Comparison of ENCODE assay signal across 9 mouse cellular contexts in the genomic region with DNA sequence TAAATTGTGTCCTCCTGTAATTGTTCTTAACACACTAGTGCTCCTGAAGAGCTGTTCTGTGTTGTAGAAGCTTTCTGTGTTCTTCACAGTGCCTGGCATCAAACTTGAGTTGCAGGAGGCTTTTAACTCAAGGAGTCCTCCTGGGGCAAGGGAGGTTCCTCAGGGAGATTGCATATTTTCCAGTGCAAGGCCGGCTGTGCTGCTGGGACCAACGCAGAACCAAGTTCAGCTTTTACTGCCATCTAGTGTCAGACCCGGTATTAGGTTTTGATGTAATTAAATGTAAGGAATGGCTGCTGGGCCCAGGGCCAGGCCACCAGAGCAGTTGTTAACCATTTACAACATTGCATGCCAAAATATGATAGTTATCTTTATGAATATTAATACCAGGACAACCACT.
DNase-seq lines count a peak whose midpoint lies in the region; ATAC-seq and TF ChIP-seq lines count a peak whose summit lies in the region.
"Had no signal": no experiment of that assay in that cellular context is flagged by ENCODE, and none has a peak within 500 bp of the region (broad histone marks: within the 10 kb centered on the region; RNA-seq: fewer than 3 reads in every experiment).

No protein-coding gene starts in this region.

- no peaks in the 10 kb centered on the region for H3K9me3 ChIP-seq in hindbrain, embryonic 10.5 days
- H3K9me3 ChIP-seq in hindbrain, embryonic 12.5 days (replicated peaks), result no peaks in the 10 kb centered on the region

- TF ChIP-seq CTCF in small intestine, adult 2 months (IDR thresholded peaks at IDR 0.05; ENCODE audit: extremely low read depth, insufficient read length, insufficient replicate concordance, low read depth, low read length), result peak; percentile 78; the same call in 1 of the 2 replicates

- no peaks in the 10 kb centered on the region for H3K36me3 ChIP-seq in hindbrain, embryonic 10.5 days
- H3K36me3 ChIP-seq in hindbrain, embryonic 12.5 days, result no peaks in the 10 kb centered on the region
- no peaks in the 10 kb centered on the region for H3K36me3 ChIP-seq in small intestine, adult 2 months (ENCODE audit: control insufficient read depth, insufficient read depth, low read length)

- H3K9ac ChIP-seq in hindbrain, embryonic 12.5 days, result no peak overlapping the region

- H3K4me3 ChIP-seq in hindbrain, embryonic 10.5 days, result no peak overlapping the region
- no peak overlapping the region for H3K4me3 ChIP-seq in hindbrain, embryonic 12.5 days
- no peak overlapping the region for H3K4me3 ChIP-seq in small intestine, adult 2 months (ENCODE audit: low read depth, low read length)
- H3K4me3 ChIP-seq: myocyte had no signal

- H3K4me1 ChIP-seq in hindbrain, embryonic 10.5 days (replicated peaks), result 0 out of 2 replicates have a peak, but pooled peaks cover 2% of the 10 kb centered on the region
- H3K4me1 ChIP-seq in hindbrain, embryonic 12.5 days, result no peaks in the 10 kb centered on the region
- no peaks in the 10 kb centered on the region; the same call in 1 of the 2 replicates for H3K4me1 ChIP-seq in small intestine, adult 2 months (ENCODE audit: control insufficient read depth, insufficient read depth, insufficient read length, low read length)

- no peak overlapping the region for H3K27ac ChIP-seq in hindbrain, embryonic 10.5 days
- H3K27ac ChIP-seq in hindbrain, embryonic 12.5 days, result no peak overlapping the region
- no peak overlapping the region for H3K27ac ChIP-seq in small intestine, adult 2 months (ENCODE audit: insufficient read depth, low read depth, low read length)

- no peaks in the 10 kb centered on the region for H3K27me3 ChIP-seq in hindbrain, embryonic 10.5 days (ENCODE audit: insufficient read depth, poor library complexity, severe bottlenecking)
- H3K27me3 ChIP-seq in hindbrain, embryonic 12.5 days, result no peaks in the 10 kb centered on the region
- H3K27me3 ChIP-seq in small intestine, adult 2 months (ENCODE audit: control insufficient read depth, insufficient read depth, low read length), result no peaks in the 10 kb centered on the region

- TF ChIP-seq POLR2A in small intestine, adult 2 months (IDR thresholded peaks at IDR 0.05; ENCODE audit: low read depth, low read length), result no peak

- WGBS in hindbrain, embryonic 10.5 days, result under 1% methylated on average over 3 of the region's 3 CpGs
- under 1% methylated on average over 3 of the region's 3 CpGs for WGBS in hindbrain, embryonic 12.5 days
- WGBS in small intestine, adult 2 months, result 0% methylated on average over 3 of the region's 3 CpGs

- no peak for ATAC-seq in hindbrain, embryonic 12.5 days (ENCODE audit: low FRiP score)

- DNase-seq in hindbrain, embryonic 10.5 days (ENCODE audit: low spot score), result peak; percentile 47
- DNase-seq in adrenal gland, adult 18-20 months (ENCODE audit: low spot score in 2 of 2), result peak; percentile 30 to 38
- peak; percentile 86 for DNase-seq in embryo, embryonic 11 days
- DNase-seq in heart, postnatal 4 days, result peak; percentile 58
- DNase-seq in layer of hippocampus, postnatal 10 days (ENCODE audit: low spot score in 2 of 2), result peak; percentile 19 to 49
- DNase-seq in lung, postnatal 25 days (ENCODE audit: low spot score), result peak; percentile 77

- H3K4me2 ChIP-seq in hindbrain, embryonic 12.5 days (replicated peaks), result no peak overlapping the region

Comparison
In these comparisons a context has a peak if more than half of its experiments do, and no peak if none do; other contexts are left out.
1. DNase-seq: peak in every context shown above with its lines; median percentile 86 in embryo, embryonic 11 days; 77 in lung, postnatal 25 days; 58 in heart, postnatal 4 days; 47 in hindbrain, embryonic 10.5 days; 34 in adrenal gland, adult 18-20 months; 34 in layer of hippocampus, postnatal 10 days.